Mouse (Mus musculus): Measurements from ENCODE around the gene A830031A19Rik. TPM values are rescaled to one million over a fixed set of nuclear protein-coding genes. Genes with fewer than 3 reads are reported as not detected.

A830031A19Rik gene
- polyA plus RNA-seq, 1 experiment, result not detected

GRCm38 (mm10) chr11:24050032-24050757, 24.7 kb downstream of the A830031A19Rik start:
- Histone ChIP-seq H3K27ac (ENCODE audit: insufficient read depth, low read depth, low read length) (no peak overlapping the region), H3K4me1 (ENCODE audit: control insufficient read depth, insufficient read depth, low read length) (0 out of 2 replicates have a peak, but pooled peaks cover 3% of the 10 kb centered on the region), H3K4me3 (ENCODE audit: insufficient read depth, low read depth, low read length) (no peak overlapping the region)
- TF ChIP-seq CTCF (IDR thresholded peaks at IDR 0.05; ENCODE audit: insufficient read depth, low read depth, low read length) (no peak), POLR2A (IDR thresholded peaks at IDR 0.05; ENCODE audit: insufficient read depth, low read depth, low read length) (no peak)
- 76% methylated on average over 11 of the region's 11 CpGs for WGBS

GRCm38 (mm10) chr11:24049226-24050031, 25.4 kb downstream of the A830031A19Rik start:
- Histone ChIP-seq H3K4me3 (ENCODE audit: insufficient read depth, low read depth, low read length) (peak overlapping the region; percentile 70), H3K4me1 (ENCODE audit: control insufficient read depth, insufficient read depth, low read length) (0 out of 2 replicates have a peak, but pooled peaks cover 3% of the 10 kb centered on the region), H3K27ac (ENCODE audit: insufficient read depth, low read depth, low read length) (peak overlapping the region; percentile 74)
- WGBS, result 5% methylated on average over 28 of the region's 28 CpGs
- peak; percentile 98 for TF ChIP-seq CTCF (IDR thresholded peaks at IDR 0.05; ENCODE audit: insufficient read depth, low read depth, low read length)
- no peak; the same call in 1 of the 2 replicates for TF ChIP-seq POLR2A (IDR thresholded peaks at IDR 0.05; ENCODE audit: insufficient read depth, low read depth, low read length)

- no peak for TF ChIP-seq CTCF (IDR thresholded peaks at IDR 0.05; ENCODE audit: insufficient read depth, low read depth, low read length)
- no peak for TF ChIP-seq POLR2A (IDR thresholded peaks at IDR 0.05; ENCODE audit: insufficient read depth, low read depth, low read length)
- 54% methylated on average over 6 of the region's 6 CpGs for WGBS
- H3K27ac ChIP-seq (ENCODE audit: insufficient read depth, low read depth, low read length), result no peak overlapping the region
These were observed 30.8 kb downstream of the A830031A19Rik start for GRCm38 (mm10) chr11:24044025-24044424.

GRCm38 (mm10) chr11:24020760-24021159, 54.1 kb downstream of the A830031A19Rik start:
- Histone ChIP-seq H3K4me1 (ENCODE audit: control insufficient read depth, insufficient read depth, low read length) (no peaks in the 10 kb centered on the region), H3K4me3 (ENCODE audit: insufficient read depth, low read depth, low read length) (no peak overlapping the region), H3K27ac (ENCODE audit: insufficient read depth, low read depth, low read length) (no peak overlapping the region)
- WGBS, result 90% methylated on average over 1 of the region's 1 CpGs
- no peak for TF ChIP-seq CTCF (IDR thresholded peaks at IDR 0.05; ENCODE audit: insufficient read depth, low read depth, low read length)
- TF ChIP-seq POLR2A (IDR thresholded peaks at IDR 0.05; ENCODE audit: insufficient read depth, low read depth, low read length), result no peak

More at GRCm38 (mm10) chr11:24044025-24044424, 30.8 kb downstream of the A830031A19Rik start:
- H3K4me1 ChIP-seq (ENCODE audit: control insufficient read depth, insufficient read depth, low read length), result no peaks in the 10 kb centered on the region
- H3K4me3 ChIP-seq (ENCODE audit: insufficient read depth, low read depth, low read length), result no peak overlapping the region

GRCm38 (mm10) chr11:24018783-24019182, 56.1 kb downstream of the A830031A19Rik start:
- Histone ChIP-seq H3K4me1 (ENCODE audit: control insufficient read depth, insufficient read depth, low read length) (peaks cover 2% of the 10 kb centered on the region; the same call in 1 of the 2 replicates), H3K4me3 (ENCODE audit: insufficient read depth, low read depth, low read length) (no peak overlapping the region), H3K27ac (ENCODE audit: insufficient read depth, low read depth, low read length) (no peak overlapping the region)
- 79% methylated on average over 2 of the region's 2 CpGs for WGBS
- TF ChIP-seq POLR2A (IDR thresholded peaks at IDR 0.05; ENCODE audit: insufficient read depth, low read depth, low read length) (no peak), CTCF (IDR thresholded peaks at IDR 0.05; ENCODE audit: insufficient read depth, low read depth, low read length) (no peak)

- 54% methylated on average over 2 of the region's 2 CpGs for WGBS
- no peak overlapping the region for H3K27ac ChIP-seq (ENCODE audit: insufficient read depth, low read depth, low read length)
These were observed 58.1 kb downstream of the A830031A19Rik start for GRCm38 (mm10) chr11:24016647-24017179.

GRCm38 (mm10) chr11:24016049-24016448, 58.8 kb downstream of the A830031A19Rik start:
- TF ChIP-seq CTCF (IDR thresholded peaks at IDR 0.05; ENCODE audit: insufficient read depth, low read depth, low read length) (no peak), POLR2A (IDR thresholded peaks at IDR 0.05; ENCODE audit: insufficient read depth, low read depth, low read length) (no peak)
- Histone ChIP-seq H3K4me3 (ENCODE audit: insufficient read depth, low read depth, low read length) (no peak overlapping the region), H3K4me1 (ENCODE audit: control insufficient read depth, insufficient read depth, low read length) (peaks cover 2% of the 10 kb centered on the region; the same call in 1 of the 2 replicates), H3K27ac (ENCODE audit: insufficient read depth, low read depth, low read length) (no peak overlapping the region)
- 89% methylated on average over 3 of the region's 3 CpGs for WGBS

More at GRCm38 (mm10) chr11:24016647-24017179, 58.1 kb downstream of the A830031A19Rik start:
- TF ChIP-seq POLR2A (IDR thresholded peaks at IDR 0.05; ENCODE audit: insufficient read depth, low read depth, low read length) (no peak), CTCF (IDR thresholded peaks at IDR 0.05; ENCODE audit: insufficient read depth, low read depth, low read length) (no peak)
- Histone ChIP-seq H3K4me3 (ENCODE audit: insufficient read depth, low read depth, low read length) (no peak overlapping the region), H3K4me1 (ENCODE audit: control insufficient read depth, insufficient read depth, low read length) (peaks cover 2% of the 10 kb centered on the region; the same call in 1 of the 2 replicates)

GRCm38 (mm10) chr11:24014642-24015041, 60.2 kb downstream of the A830031A19Rik start:
- Histone ChIP-seq H3K27ac (ENCODE audit: insufficient read depth, low read depth, low read length) (no peak overlapping the region), H3K4me3 (ENCODE audit: insufficient read depth, low read depth, low read length) (no peak overlapping the region), H3K4me1 (ENCODE audit: control insufficient read depth, insufficient read depth, low read length) (peaks cover 2% of the 10 kb centered on the region; the same call in 1 of the 2 replicates)
- TF ChIP-seq POLR2A (IDR thresholded peaks at IDR 0.05; ENCODE audit: insufficient read depth, low read depth, low read length) (no peak), CTCF (IDR thresholded peaks at IDR 0.05; ENCODE audit: insufficient read depth, low read depth, low read length) (no peak)
- WGBS, result 84% methylated on average over 5 of the region's 5 CpGs
